Mouse (Mus musculus): ENCODE results near the gene Cbx7. TPM values are rescaled to one million over a fixed set of nuclear protein-coding genes. Genes with fewer than 3 reads are reported as not detected.

Cbx7 gene
- total RNA-seq, 2 experiments from 2014 or later: 8.1 to 11.1 TPM

DNA sequence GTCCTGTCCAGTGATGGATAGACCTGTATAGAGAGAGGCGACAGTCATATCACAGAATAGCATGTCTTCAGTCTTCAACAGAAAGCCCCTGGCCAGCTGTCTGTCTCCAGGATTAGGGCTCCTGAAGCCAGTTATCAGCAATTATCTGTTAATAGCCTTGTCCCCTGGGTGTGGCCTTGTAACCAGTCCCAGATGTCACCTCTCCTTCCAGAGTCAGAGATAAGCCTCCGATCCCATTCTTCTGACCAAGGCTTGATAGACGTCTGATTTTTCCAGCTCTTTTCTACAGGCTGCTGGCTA is 77.1 kb downstream of the Cbx7 start:
- DNase-seq: no peak

GRCm38 (mm10) chr15:79892995-79893823 is 77.7 kb downstream of the Cbx7 start:
- DNase-seq: no peak

GRCm38 (mm10) chr15:79892213-79892541 is 78.7 kb downstream of the Cbx7 start:
- peak; percentile 75 for DNase-seq

DNA sequence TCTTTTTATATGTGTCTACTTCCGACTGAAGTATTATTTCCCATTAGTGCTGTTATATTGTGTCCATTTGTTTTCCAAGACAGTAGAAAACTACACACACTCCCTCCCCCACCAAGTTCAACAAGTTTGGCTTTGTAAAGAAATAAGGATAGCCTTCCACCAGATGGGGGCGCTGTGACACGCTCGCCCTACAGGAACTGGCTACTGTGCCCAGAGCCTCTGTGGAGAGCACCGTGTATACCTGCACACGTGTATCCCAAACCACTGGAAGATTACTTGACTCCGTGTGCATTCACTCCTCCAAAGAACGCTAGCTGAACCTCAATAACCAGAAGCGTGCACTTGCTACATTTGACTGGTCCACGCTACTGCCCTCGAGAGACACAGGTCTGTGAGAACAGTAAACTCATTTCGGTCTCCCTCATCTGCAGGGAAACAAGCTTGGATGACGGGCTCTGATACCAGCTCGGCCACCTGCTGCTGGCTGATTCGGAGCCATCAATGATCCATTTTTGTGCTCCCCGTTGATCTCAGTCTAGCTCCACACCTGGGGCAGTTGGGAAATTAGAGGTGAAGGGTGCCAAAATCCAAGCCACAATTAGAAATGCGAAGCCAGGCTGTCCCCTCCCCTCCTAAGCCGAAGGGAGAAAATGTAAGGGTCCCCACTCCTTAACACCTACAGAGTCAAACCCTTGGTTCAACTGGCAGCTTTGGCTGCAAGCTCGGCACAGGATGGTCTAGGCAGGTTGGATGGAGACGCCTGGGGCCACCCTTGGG is 79.3 kb downstream of the Cbx7 start, which contains the start of gene Apobec3:
Gene Apobec3 (plus strand): TSS at position 224 of the 777 bp plus-strand sequence.
- DNase-seq: peak; percentile 85

DNA sequence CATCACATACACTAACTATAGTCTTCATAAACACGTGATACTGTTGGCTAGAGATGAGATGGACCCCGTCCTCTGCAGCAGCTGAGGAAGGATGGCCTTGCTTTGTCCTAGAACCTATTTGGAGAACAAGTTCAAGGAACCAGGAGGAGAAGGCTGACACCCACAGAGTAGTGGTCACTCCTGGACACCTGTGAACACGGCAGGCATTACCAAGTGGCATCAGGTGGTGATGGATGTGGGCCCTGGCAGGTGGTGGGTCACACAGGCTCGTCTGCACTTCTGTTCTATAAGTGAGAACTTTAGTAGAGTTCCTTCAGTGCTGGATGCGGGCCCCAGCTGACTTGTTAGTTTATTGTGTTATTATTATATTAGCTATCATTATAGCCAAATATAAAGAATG is 86.1 kb downstream of the Cbx7 start:
- DNase-seq: no peak

DNA sequence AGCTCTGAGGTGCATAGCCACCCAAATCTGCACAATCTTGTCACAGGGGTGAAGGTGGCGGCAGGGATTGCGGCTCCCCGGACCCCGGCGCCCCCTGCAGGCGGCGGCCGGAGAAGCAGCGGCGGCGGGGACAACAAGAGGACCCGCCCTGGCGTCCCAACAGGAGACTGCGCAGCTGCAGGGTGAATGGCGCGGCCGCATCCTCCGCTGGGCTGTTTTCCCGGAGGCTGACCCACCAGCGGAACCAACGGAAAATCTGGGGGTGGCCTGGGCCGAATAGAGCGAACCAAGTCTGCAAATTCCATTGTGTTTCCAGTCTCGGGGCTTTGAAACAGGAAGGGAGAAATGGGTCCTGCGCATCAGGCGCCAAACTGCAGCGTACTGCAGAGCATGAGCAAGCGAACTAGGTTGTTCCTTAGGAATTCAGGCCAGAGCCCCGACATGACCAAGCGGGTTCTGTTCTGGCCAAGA is 87.5 kb downstream of the Cbx7 start:
- DNase-seq: peak; percentile 97

DNA sequence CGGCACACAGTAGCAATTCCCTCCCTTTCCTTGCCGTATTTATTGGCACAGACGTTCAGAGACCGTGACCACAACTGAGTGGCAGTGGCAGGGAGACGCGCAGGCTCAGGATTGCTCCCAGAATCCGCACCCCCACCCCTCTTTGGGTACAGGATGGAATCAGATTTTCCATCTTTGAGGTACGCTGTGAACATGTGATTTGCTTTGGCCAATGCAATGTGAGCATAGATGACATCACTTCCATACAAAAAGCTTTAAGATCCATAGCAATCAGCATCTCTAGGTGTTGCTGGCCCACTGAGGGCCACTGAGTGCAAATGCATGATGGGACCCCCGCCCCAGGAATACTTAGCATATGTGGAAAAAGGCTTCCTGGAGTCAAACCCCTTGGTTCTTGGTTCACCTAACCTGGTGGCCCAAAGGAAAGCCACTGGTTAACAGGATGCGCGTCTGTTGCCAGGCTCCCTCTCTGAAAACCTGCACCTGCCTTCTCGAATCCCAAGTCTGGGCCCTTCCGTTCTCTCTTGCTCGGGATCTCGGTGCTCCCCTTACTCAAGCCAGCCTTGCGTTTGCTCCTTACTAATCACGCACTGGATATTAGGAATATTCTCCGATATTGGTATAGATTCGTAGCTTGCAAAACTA is 88.2 kb downstream of the Cbx7 start:
- DNase-seq: peak; percentile 17

DNA sequence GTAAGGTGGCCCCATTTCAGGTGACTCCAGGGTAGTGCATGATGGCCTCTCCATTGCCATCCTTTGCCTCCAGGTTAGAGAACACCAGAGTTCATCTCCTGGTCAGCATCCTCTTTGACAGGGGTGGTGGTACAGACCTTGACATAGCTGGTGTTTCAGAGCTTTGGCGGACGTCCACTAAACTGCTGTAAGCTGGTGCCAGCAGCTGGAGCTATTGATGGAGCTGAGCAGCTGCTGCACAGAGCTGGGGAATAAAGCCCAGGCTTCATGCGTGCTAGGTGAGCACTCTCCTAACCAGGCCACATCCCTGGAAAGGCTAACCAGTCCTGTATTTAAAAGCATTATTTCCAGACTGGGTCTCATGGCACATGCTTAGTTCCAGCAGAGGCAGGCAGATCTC is 90.4 kb downstream of the Cbx7 start:
- peak; percentile 20 for DNase-seq

DNA sequence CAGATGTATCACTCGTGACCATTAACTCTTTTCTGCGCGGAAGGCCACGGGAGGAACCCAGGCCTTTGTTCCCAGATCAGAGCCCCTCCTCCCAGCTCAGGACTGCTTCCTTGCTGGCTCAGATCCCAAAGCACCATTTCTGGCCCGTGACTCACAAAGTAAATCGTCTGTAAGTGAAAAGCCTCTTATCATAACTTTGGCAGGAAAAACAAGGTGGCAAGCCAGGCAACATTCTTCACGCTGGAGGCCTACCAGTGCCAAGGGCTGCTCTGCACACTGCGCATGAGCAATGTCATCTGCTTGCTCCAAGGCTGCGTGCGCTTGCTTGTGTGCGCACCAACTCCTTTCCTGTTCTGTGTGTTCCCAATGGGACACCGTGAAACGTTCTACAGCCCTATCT is 91.6 kb downstream of the Cbx7 start:
- DNase-seq: peak; percentile 91

DNA sequence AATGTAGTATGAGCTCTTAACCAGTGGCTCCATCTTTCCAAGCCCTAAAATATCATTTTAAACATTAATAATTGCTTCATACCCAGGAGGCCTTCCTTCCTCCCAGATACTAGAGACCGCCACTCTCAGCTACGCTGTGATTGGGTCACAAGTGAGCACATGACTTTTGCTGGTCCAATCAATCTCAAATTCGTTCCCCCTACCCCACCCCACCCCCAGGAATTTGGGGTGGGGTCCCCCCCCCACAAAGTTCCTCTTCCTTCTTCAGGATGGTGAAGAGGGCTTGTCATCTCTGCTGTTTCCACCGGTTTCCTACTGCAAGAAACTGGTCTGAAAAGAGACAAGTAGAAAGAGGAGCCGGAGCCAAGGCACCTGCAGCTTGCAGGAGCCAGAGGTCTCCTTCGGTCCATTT is 92.2 kb downstream of the Cbx7 start:
- DNase-seq: peak; percentile 25

- peak; percentile 32 for DNase-seq
These were observed 95.5 kb downstream of the Cbx7 start for GRCm38 (mm10) chr15:79875261-79875995.

GRCm38 (mm10) chr15:79873995-79874394 is 96.9 kb downstream of the Cbx7 start:
- DNase-seq: no peak

- no peak for DNase-seq
These were observed 97.4 kb downstream of the Cbx7 start for GRCm38 (mm10) chr15:79873545-79873944.

- no peak for DNase-seq
These were observed 103.5 kb downstream of the Cbx7 start for GRCm38 (mm10) chr15:79867260-79868002.

Small RNAs within 50 kb of the gene (microRNA-seq; reads per million reads assigned to microRNA genes)
- 2.8 reads per million for gene Mir7213

Other genes starting within 250 kb of the Cbx7 start
- 10 to 100 TPM; 68.2 to 83.6 TPM for gene Sun2, start 228.6 kb downstream of the Cbx7 start, total RNA-seq (2021)
- gene Dnal4, start 193.3 kb downstream of the Cbx7 start, total RNA-seq (2021): 10 to 100 TPM; 16.1 to 19.5 TPM
- gene Nptxr, start 166.4 kb downstream of the Cbx7 start, total RNA-seq (2021): 1 to 10 TPM; 8.2 to 9.5 TPM
- gene Npcd, start 136.9 kb downstream of the Cbx7 start, total RNA-seq (2021): 1 to 10 TPM; 1.2 to 1.7 TPM
- gene Cbx6, start 136.4 kb downstream of the Cbx7 start, total RNA-seq (2021): 10 to 100 TPM; 58.8 to 68.4 TPM
- 10 to 100 TPM; 16.0 to 30.6 TPM for gene Apobec3, start 79.5 kb downstream of the Cbx7 start, total RNA-seq (2021)
- gene Pdgfb, start 43.9 kb upstream of the Cbx7 start, total RNA-seq (2021): 10 to 100 TPM; 37.8 to 46.7 TPM
- 10 to 100 TPM; 30.2 to 35.0 TPM for gene Syngr1, start 120.2 kb upstream of the Cbx7 start, total RNA-seq (2021)
- gene Rpl3, start 120.7 kb upstream of the Cbx7 start, total RNA-seq (2021): 100 to 1,000 TPM; 672 to 709 TPM
- gene Tab1, start 162.0 kb upstream of the Cbx7 start, total RNA-seq (2021): 10 to 100 TPM; 16.3 to 28.9 TPM
- 1 to 10 TPM; 6.0 to 8.0 TPM for gene Mgat3, start 202.6 kb upstream of the Cbx7 start, total RNA-seq (2021)